Mouse (Mus musculus): ENCODE data around the gene Dync2h1.

GRCm38 (mm10) chr9:7216240-7216639 is 32.0 kb upstream of the Dync2h1 start:
- TF ChIP-seq POLR2A (IDR thresholded peaks at IDR 0.05; ENCODE audit: low read depth, low read length) (no peak), CTCF (conservative IDR thresholded peaks at IDR 0.05; ENCODE audit: insufficient read depth, insufficient read length, low read depth, low read length) (0 out of 2 replicates have a peak, but pooled peaks have one; percentile 16)
